Mouse (Mus musculus) right cerebral cortex, postnatal 10 days (tissue): ENCODE data around the gene 1700023F06Rik.

Source experiments
- DNase-seq, 2 experiments: peaks; one replicate each; pipeline ENCODE4 v3.0.0; 2021; ENCODE audit warnings: low spot score in 2 of 2

The 1700023F06Rik gene

GRCm38 (mm10) chr11:103164391-103164790, 44.0 kb downstream of the 1700023F06Rik start:
- no peak for DNase-seq

- no peak for DNase-seq
Observed at GRCm38 (mm10) chr11:103162132-103162531, 46.2 kb downstream of the 1700023F06Rik start.

GRCm38 (mm10) chr11:103161449-103161848, 46.9 kb downstream of the 1700023F06Rik start:
- no peak for DNase-seq

- no peak for DNase-seq
Observed at GRCm38 (mm10) chr11:103160738-103161137, 47.6 kb downstream of the 1700023F06Rik start.

GRCm38 (mm10) chr11:103158621-103159478, 49.5 kb downstream of the 1700023F06Rik start:
- DNase-seq, result peak; percentile 90 to 94

- DNase-seq, result no peak
Observed at GRCm38 (mm10) chr11:103149771-103150170, 58.6 kb downstream of the 1700023F06Rik start.
